Mouse (Mus musculus) mesoderm, embryonic 11.5 days (tissue): Measurements from ENCODE around the gene Phf20.
"Not testable (repeated sequence)": the region's sequence is repeated elsewhere in the genome, so short reads cannot be mapped to it uniquely, and the experiment has no call there.

Experiments
- DNase-seq: peaks from one replicate; pipeline ENCODE4 v3.0.0-alpha.2; 2012; ENCODE audit warnings: low read depth, low spot score

Gene Phf20

DNA sequence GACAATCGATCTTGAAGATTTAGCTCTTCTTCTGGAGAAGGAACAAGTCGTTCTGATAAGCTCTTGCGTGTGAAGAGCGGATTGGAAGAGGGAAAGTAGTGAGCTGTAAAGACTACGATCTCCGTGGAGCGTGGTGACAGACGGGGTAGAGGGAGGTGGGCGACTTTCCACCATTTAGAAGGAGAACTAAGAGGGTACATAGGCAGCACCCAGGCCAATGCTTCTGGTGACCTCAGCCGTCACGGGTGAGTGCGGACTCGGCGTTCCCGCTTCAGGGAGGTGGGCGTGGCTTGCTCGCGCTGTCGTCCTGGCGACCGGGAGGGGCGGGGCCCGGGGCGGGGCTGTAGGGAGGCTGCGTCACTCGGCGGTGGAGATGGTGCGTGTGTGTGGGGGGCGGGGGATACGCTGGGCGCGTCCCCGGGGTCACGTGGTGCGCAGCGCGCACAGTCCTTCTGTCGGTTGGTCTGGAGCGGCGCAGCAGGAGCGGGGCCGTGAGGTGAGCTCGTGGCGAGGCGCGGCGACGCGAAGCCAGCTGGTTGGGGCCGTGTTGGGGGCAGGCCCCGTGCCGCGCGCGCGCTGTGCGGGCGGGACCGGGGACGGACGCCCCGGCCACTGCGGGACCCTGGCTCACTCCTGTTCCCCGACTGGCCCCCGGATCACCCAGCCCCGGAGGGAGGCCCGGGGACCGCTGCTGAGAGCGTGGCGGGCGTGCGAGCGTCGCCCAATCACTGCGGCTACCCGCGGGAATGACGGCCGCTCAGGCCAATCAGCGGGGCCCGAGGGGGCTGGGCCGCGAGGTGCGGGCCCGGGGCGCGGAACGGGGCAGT is at the start of gene Phf20:
TSS of gene Phf20 (plus strand) at position 165 of the 827 bp plus-strand sequence.
- DNase-seq = peak; percentile 98

- DNase-seq = no peak
Measured at GRCm38 (mm10) chr2:156147316-156147915, 48.9 kb upstream of the Phf20 start.

- no peak for DNase-seq
Measured at GRCm38 (mm10) chr2:156151538-156151937, 44.7 kb upstream of the Phf20 start.

GRCm38 (mm10) chr2:156165478-156165877 is 30.8 kb upstream of the Phf20 start:
- no peak for DNase-seq

DNA sequence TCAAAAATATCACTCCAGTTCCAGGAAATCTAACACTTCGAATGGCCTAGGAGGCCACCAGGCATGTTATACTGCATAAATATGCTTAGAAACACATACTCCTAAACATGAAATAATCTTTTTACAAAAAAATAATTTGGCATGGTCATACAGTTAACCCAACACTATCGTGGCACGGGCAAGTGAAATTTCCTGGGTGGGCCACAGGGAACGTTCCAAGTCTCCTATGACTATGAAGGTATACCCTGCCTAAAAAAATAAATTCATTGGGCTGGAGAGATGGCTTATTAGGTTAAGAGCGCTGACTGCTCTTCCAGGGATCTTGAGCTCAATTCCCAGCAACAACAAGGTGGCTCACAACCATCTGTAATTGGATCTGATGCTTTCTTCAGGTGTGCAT is 29.7 kb upstream of the Phf20 start:
- DNase-seq = no peak

DNA sequence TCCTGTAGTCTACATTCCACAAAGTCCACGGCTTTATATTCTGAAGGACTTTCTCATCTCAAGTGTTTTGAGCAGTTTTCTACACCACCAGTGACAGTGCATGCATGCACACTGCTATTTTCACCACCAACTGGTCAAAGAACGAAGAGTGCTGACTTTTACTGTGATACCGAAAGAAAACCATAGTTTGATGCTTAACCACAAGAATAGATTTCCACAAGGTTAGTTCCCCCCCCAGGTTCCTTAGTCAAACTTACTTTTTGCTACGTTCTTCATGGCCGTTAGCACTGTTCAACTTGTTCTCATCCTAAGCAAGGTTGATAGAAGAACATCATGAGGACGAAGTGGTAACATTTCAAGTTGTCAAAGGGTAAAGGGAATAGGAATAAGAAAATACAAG is 19.2 kb upstream of the Phf20 start:
- no peak for DNase-seq

- no peak for DNase-seq
Measured at GRCm38 (mm10) chr2:156177651-156178050, 18.6 kb upstream of the Phf20 start.

GRCm38 (mm10) chr2:156179046-156179795 is 17.0 kb upstream of the Phf20 start:
- peak; percentile 87 for DNase-seq

- no peak for DNase-seq
Measured at GRCm38 (mm10) chr2:156179796-156180093, 16.5 kb upstream of the Phf20 start.

- peak; percentile 100 for DNase-seq
Measured at GRCm38 (mm10) chr2:156180094-156180821, 16.0 kb upstream of the Phf20 start, which contains the start of gene Rbm39. TSS of gene Rbm39 (minus strand) at chr2:156180238.

- no peak for DNase-seq
Measured at GRCm38 (mm10) chr2:156180824-156181590, 15.3 kb upstream of the Phf20 start.

DNA sequence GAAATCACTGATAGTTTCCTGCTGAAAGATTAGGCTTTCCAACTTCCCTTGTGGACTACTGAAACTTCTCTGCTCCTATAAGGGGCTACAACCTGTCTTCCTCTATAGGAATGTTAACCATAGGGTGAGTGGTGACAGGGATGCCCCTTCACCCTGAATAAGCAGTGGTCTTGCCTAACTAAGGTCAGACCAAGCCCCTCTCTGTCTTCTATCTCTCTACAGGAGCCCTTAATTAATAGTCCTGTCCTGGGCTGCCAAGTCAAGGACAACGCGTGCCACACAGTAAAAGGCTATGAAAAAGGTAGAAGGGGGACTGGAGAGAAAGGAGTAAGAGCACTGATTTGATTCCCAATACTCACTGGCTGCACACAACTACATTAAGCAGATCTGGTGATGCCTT is 14.7 kb upstream of the Phf20 start:
- no peak for DNase-seq

GRCm38 (mm10) chr2:156189241-156189640 is 7.0 kb upstream of the Phf20 start:
- DNase-seq = not testable (repeated sequence)

- DNase-seq = no peak
Measured at GRCm38 (mm10) chr2:156190004-156190896, 6.0 kb upstream of the Phf20 start.

DNA sequence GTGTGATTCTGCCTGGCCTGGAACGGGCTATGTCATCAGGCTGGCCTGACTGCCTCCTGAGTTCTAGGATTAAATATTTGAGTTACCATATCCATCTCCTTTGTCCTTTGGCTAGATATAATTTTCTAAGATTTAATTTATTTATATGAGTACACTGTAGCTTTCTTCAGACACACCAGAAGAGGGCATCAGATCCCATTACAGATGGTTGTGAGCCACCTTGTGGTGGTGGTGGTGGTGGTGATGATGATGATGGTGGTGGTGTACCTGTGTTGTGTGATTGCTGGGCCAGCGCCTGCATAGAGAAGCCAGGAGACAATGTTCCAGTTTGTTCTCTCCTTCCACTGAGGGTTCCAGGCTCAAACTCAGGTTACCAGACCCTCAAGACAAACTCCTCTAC is 4.7 kb upstream of the Phf20 start:
- DNase-seq = no peak

DNA sequence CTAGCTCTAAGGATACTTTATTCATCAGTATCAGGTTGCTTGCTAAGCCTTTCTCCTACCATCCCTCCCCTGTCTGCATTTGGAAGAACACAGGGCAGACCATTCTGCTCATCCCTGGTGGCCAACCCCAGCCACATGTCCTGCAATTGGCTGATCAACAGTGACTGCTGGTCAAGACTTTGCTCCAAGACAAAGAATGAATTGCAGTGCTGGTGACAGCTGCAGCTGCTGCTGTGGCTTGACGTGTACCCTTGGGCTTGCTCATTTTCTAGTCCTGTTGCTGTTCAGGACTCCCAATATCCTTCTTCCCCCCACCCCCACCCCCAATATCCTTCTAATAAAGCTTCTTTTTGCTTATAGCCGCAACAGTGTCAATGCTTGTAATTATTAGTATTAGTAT is 4.2 kb upstream of the Phf20 start:
- DNase-seq = no peak

DNA sequence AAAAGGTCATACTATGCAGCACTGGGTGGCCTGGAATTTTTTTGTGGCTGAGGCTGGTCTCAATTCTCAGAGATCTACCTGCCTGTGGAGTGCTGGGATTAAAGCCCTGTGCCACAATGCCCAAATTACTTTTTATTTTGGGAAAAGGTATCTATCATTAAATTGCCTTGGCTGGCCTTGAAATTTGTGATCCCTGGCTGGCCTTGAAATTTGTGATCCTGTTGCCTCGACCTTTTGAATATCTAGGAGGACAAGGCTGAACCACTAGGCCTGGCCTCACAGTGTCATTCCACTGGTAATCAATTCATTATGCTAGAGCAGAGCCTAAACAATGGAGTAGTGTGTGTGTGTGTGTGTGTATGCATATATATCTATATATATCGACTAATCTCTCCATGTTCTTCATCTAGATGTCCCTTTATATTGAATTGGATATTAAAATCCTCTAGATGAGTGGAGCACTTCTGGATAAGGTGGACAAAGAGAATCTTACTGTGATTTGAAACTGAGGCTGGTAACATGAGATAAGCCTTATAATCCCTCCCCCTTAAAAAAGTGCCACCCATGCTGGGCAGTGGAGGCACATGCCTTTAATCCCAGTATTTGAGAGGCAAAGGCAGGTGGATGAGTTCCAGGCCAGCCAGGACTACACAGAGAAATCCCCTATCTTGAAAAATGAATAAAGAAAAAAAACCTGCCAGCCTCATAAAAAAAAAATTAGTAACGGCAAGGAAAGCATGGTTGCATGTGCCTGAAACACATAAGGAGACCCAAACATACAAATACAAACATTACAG is 3.0 kb upstream of the Phf20 start:
- DNase-seq = no peak

GRCm38 (mm10) chr2:156194571-156194970 is 1.7 kb upstream of the Phf20 start:
- DNase-seq = no peak
